Mouse (Mus musculus) left cerebral cortex, postnatal 14 days (tissue): ENCODE data around the gene Nrxn3. TPM values are rescaled to one million over a fixed set of nuclear protein-coding genes. Genes with fewer than 3 reads are reported as not detected.

Experiments used
- DNase-seq, 2 experiments: peaks; one replicate each; pipeline ENCODE4 v3.0.0; 2021 to 2022; ENCODE audit warnings: low spot score in 2 of 2, mixed read lengths in 1 of 2
- intact Hi-C: fragments of 180-260 bp; cut with DNase I; formaldehyde crosslinking; loops from one replicate; pipeline ENCODE4 v1.15.1; 2025
- total RNA-seq, 2 experiments: library from RNA; stranded (reverse); gene quantifications; 2 replicates each; pipeline ENCODE4 v1.2.3; 2021

Gene Nrxn3
- total RNA-seq, 2 experiments from 2014 or later: 202 to 209 TPM

DNA sequence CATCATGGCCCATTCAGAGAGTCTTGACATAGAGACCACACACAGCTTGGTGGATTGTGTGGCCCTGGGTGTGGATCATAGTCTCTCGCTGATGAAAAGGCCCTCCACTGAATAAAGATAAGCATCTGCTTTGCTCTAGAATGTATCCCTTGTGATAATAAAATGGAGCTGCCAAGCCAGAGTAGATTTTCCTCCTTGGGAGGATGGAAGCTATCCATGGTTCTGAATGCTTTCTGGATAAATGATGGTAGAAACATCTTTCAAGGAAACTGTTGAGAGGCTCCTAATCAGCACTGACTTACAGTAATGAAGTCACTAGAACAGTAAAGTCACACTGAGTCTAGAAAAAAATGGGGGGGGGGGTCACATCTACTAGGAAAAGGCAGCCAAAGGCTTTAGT lies 989.1 kb downstream of the Nrxn3 start:
- no peak for DNase-seq
- intact Hi-C loops: no loop called here

- intact Hi-C loops: no loop called here
These were observed 996.8 kb downstream of the Nrxn3 start for GRCm38 (mm10) chr12:89719194-89720080.

GRCm38 (mm10) chr12:89720945-89721344 lies 998.3 kb downstream of the Nrxn3 start:
- DNase-seq: no peak
- intact Hi-C loops: no loop called here

More at GRCm38 (mm10) chr12:89719194-89720080, 996.8 kb downstream of the Nrxn3 start:
- no peak for DNase-seq

GRCm38 (mm10) chr12:89722462-89722861 lies 999.8 kb downstream of the Nrxn3 start:
- intact Hi-C loops: no loop called here

GRCm38 (mm10) chr12:89724048-89724447 lies 1001.4 kb downstream of the Nrxn3 start:
- DNase-seq: peak; percentile 54 to 67
- intact Hi-C loops: no loop called here

More at GRCm38 (mm10) chr12:89722462-89722861, 999.8 kb downstream of the Nrxn3 start:
- peak; percentile 34 to 78 for DNase-seq

DNA sequence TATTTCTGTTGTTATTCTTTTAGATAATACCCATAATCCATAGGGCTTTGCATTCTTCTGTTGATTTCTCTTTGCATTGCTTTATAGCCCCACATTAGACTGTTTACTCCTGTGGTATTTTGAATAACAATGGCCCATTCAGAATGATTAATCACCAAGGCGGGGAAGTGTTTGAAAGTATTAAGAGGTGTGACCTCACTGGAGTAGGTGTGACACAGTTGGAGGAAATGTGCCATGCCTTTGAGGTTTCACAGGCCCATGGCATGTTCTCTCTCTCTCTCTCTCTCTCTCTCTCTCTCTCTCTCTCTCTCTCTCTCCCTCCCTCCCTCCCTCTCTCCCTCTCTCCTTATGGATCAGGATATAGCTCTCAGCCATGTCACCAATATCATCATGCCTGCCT lies 1019.6 kb downstream of the Nrxn3 start:
- no peak for DNase-seq
- intact Hi-C loops: no loop called here

DNA sequence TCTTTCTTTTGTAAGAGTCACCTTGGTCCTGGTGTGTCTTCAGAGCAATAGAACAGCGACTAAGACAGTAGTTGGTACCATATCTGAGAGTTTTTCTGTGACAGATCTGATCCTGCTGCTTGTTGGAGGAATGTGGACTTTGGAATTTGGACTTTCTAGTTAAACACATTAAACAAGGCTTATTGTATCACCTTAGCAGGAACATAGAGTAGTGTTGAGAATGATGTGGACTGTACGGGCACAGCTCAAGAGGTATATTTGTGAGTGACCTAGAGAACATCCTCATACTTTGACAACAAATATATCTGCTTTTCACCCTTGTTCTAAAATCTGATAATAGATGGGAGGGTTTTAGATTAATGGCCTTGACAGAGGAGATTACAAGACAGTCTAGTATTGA lies 1020.1 kb downstream of the Nrxn3 start:
- intact Hi-C loops: no loop called here
- no peak for DNase-seq

- intact Hi-C loops: no loop called here
These were observed 1041.8 kb downstream of the Nrxn3 start for GRCm38 (mm10) chr12:89764191-89765082.

GRCm38 (mm10) chr12:89765179-89765578 lies 1042.5 kb downstream of the Nrxn3 start:
- intact Hi-C loops: no loop called here
- DNase-seq: no peak

More at GRCm38 (mm10) chr12:89764191-89765082, 1041.8 kb downstream of the Nrxn3 start:
- no peak for DNase-seq

DNA sequence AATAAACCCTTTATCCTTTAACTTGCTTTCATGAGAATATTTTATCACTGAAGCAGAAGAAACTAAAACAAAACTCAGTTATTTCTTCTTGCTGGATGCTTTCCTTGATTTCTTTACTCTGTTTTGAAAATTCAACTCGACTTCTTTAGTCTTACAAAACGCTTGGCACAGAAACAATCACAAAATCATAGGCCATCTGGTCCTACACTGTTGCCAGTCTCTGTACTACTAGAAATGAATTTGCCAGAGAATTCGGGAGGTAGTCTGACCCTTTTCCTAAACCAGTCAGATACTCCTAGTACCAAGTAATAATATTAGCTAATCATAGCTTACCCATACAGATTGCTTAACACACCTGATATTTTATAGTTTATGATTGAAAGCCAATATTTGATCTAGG lies 1066.1 kb downstream of the Nrxn3 start:
- intact Hi-C loops: no loop called here
- no peak for DNase-seq

- intact Hi-C loops: no loop called here
- DNase-seq: no peak
These were observed 1067.3 kb downstream of the Nrxn3 start for GRCm38 (mm10) chr12:89789981-89790380.

- intact Hi-C loops: no loop called here
- DNase-seq: peak; percentile 31 to 37
These were observed 1069.2 kb downstream of the Nrxn3 start for GRCm38 (mm10) chr12:89791829-89792228.

DNA sequence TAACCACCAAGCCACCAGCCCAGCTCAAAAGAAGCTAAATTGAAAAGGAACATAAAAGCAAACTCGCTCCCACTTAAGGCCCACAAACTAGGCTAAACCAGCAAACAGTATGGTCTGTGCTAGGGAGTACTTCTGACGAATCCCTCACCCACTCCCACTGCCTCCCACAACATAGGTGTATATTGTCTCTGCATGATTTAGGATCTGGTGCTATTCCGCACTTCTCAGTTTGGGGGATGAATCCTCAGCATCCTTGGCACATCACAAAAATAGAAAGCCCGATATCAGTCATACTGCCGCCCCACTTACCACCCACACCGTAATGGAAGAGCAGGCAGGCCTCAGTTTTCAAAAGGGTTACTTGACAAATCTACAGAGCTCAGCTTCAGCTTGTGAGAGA lies 1072.1 kb downstream of the Nrxn3 start:
- intact Hi-C loops: no loop called here

DNA sequence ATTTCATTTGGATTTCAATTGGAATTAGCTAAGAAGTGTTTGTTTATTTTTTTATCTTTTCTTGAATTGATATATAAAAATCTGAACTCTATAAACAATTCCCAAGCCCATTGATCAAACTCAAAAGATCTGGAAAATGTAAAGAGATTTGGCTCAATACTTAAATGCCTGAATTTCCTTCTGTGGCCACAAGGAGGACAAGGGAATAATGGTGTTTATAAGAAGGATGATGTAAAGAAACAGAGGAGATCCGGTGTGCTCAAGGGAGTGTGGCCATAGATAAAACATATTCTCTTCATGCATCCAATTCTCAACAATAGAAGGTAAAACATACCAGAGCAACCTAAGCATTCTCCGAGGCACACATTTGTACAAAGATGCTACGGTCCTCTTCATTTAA lies 1085.5 kb downstream of the Nrxn3 start:
- no peak for DNase-seq

More for the DNA sequence above, 1072.1 kb downstream of the Nrxn3 start:
- no peak for DNase-seq

DNA sequence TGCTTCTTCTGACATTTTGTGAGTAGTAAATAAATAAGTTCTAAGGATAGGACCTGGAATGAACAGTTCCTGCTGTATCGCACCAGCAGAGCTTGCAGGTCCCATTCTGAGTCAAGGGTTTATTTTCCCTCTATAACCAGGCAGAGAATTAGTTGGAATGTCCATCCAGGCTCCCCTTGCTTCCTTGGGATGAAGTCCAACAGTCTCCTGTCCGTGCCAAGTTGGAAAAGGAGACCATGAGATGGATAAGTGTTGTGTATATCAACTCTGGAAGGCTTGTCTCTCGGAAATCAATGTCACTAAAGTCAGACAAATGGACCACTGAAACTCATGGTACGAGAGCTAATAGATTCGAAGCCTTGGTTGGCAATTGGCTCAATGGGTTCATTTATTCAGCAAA lies 1087.5 kb downstream of the Nrxn3 start:
- intact Hi-C loops: loop anchor here (10.0 kb wide), 1 partner anchor 295 kb away; no protein-coding TSS in a partner anchor
- DNase-seq: no peak

More for the DNA sequence above, 1085.5 kb downstream of the Nrxn3 start:
- intact Hi-C loops: no loop called here

GRCm38 (mm10) chr12:89811815-89812549 lies 1089.3 kb downstream of the Nrxn3 start:
- intact Hi-C loops: loop anchor here (10.0 kb wide), 1 partner anchor 297 kb away; no protein-coding TSS in a partner anchor
- peak; percentile 81 for DNase-seq

DNA sequence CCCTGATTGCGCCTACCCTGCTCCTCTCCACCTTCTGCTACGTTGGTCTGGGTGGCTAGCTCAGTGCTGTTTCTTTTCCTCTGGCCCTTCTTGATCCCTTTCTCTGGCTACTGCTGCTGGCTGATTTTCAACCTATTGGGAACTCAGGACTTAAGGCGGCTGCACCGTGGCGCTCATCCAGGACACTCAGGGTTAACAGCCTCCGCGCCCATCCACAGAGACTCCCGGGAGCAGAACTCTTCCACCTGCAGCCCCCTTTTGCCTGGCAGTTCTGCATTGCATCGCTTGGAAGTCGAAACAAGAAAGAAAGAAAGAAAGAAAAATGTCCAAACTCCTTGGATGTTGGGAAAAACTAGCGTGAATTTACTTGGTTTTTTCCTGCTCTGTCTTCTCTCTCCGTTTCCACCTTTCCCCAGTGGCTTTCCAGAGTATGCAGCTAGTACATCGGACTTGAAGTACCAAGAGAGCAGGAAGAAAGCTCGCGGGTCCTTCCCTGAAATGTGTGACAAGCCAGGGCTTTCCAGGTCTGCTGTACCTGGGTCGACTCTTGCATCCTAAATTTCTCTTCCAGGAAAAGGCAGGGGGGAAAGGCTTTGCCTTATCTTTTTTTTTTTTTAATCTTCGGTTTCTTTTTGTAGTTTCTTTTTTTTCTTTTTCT lies 1090.0 kb downstream of the Nrxn3 start:
- intact Hi-C loops: loop anchor here (10.0 kb wide), 1 partner anchor 298 kb away; no protein-coding TSS in a partner anchor
- peak in 1 of 2 experiments; percentile 23 for DNase-seq

- DNase-seq: no peak
- intact Hi-C loops: loop anchor here (10.0 kb wide), 1 partner anchor 298 kb away; no protein-coding TSS in a partner anchor
These were observed 1090.6 kb downstream of the Nrxn3 start for GRCm38 (mm10) chr12:89813294-89813693.
